Mouse (Mus musculus) heart, embryonic 11.5 days (tissue): ENCODE results near the gene Wfdc16. TPM values are rescaled to one million over a fixed set of nuclear protein-coding genes. Genes with fewer than 3 reads are reported as not detected.

Experiments used
- ATAC-seq: fragments of 200-750 bp; cut with Nextera tagmentation; replicated peaks from 2 replicates; pipeline ENCODE4 v1.8.0; 2017; ENCODE audit warnings: moderate library complexity; ENCODE audit not compliant: insufficient number of reproducible peaks, low FRiP score, low TSS enrichment
- H3K27ac ChIP-seq: fragments of 300-500 bp; sonication (generic); 2 replicates; pipeline ENCODE4 v1.5.1; 2014; ENCODE audit warnings: mild to moderate bottlenecking, low read depth, low read length
- H3K27me3 ChIP-seq: fragments of 300-500 bp; sonication (generic); 2 replicates; pipeline ENCODE4 v1.6.1; 2014; ENCODE audit warnings: mild to moderate bottlenecking, low read length, mixed read lengths; ENCODE audit not compliant: control insufficient read depth, insufficient read depth
- H3K36me3 ChIP-seq: fragments of 300-500 bp; sonication (generic); 2 replicates; pipeline ENCODE4 v1.6.1; 2014; ENCODE audit warnings: mild to moderate bottlenecking, low read length, moderate library complexity, mixed read lengths; ENCODE audit not compliant: control insufficient read depth, insufficient read depth
- H3K4me1 ChIP-seq: fragments of 300-500 bp; sonication (generic); 2 replicates; pipeline ENCODE4 v1.6.1; 2014; ENCODE audit warnings: low read length; ENCODE audit not compliant: control insufficient read depth, insufficient read depth
- H3K4me2 ChIP-seq: fragments of 300-500 bp; sonication (generic); 2 replicates; pipeline ENCODE4 v1.6.1; 2014; ENCODE audit warnings: mild to moderate bottlenecking, moderate library complexity
- H3K4me3 ChIP-seq: fragments of 300-500 bp; sonication (generic); 2 replicates; pipeline ENCODE4 v1.5.1; 2014; ENCODE audit warnings: low read depth, low read length
- H3K9ac ChIP-seq: fragments of 300-500 bp; sonication (generic); 2 replicates; pipeline ENCODE4 v1.6.1; 2014; ENCODE audit warnings: mild to moderate bottlenecking, low read depth, low read length, moderate library complexity
- H3K9me3 ChIP-seq: fragments of 300-500 bp; sonication (generic); replicated peaks from 2 replicates; pipeline ENCODE4 v1.6.1; 2016; ENCODE audit warnings: low read length; ENCODE audit not compliant: control insufficient read depth
- WGBS: fragments of 180-500 bp; shearing (Covaris S2); extraction: QIAGEN DNeasy Blood & Tissue Kit; methylation state at CpG from one replicate; pipeline ENCODE4 v1.1.7; 2014; ENCODE audit not compliant: insufficient replicate concordance; 5-methylcytosine and 5-hydroxymethylcytosine counted together
- polyA plus RNA-seq: library from polyadenylated mRNA; unstranded; fragments of >200 nt; fragmentation: Nextera tagmentation; extraction: Ambion mirVana; gene quantifications from 2 replicates; pipeline ENCODE4 v1.2.1, GENCODE M21; 2014

The Wfdc16 gene
- not detected in 2 replicates for polyA plus RNA-seq

- H3K4me2 ChIP-seq: no peak within 1 kb of the TSS
- H3K36me3 ChIP-seq: no peaks in the 10 kb centered on the region
- H3K4me1 ChIP-seq: no peaks in the 10 kb centered on the region
- H3K27me3 ChIP-seq: no peaks in the 10 kb centered on the region
- H3K9ac ChIP-seq: no peak within 1 kb of the TSS
- no peak within 1 kb of the TSS for H3K27ac ChIP-seq
- H3K9me3 ChIP-seq: no peaks in the 10 kb centered on the region
- ATAC-seq: no peak
- 77% methylated on average over 3 of the region's 3 CpGs for WGBS
- H3K4me3 ChIP-seq: no peak within 1 kb of the TSS
Observed at GRCm38 (mm10) chr2:164638696-164639095, at the start of gene Wfdc16. Gene Wfdc16, minus strand, starts transcription at chr2:164638796.

GRCm38 (mm10) chr2:164684807-164685206 lies 46.2 kb upstream of the Wfdc16 start, which contains the start of gene Wfdc13:
Gene Wfdc13, plus strand, starts transcription at chr2:164685107.
- no peak for ATAC-seq
- Histone ChIP-seq H3K4me1 (no peaks in the 10 kb centered on the region), H3K36me3 (no peaks in the 10 kb centered on the region), H3K27me3 (0 out of 2 replicates have a peak, but pooled peaks cover 4% of the 10 kb centered on the region), H3K9me3 (no peaks in the 10 kb centered on the region), H3K9ac (no peak within 1 kb of the TSS), H3K4me3 (no peak within 1 kb of the TSS), H3K27ac (no peak within 1 kb of the TSS), H3K4me2 (no peak within 1 kb of the TSS)
- WGBS: 65% methylated on average over 3 of the region's 3 CpGs

- no peak for ATAC-seq
- no peaks in the 10 kb centered on the region for H3K27me3 ChIP-seq
- no peaks in the 10 kb centered on the region for H3K9me3 ChIP-seq
- 0 out of 2 replicates have a peak, but pooled peaks cover 3% of the 10 kb centered on the region for H3K4me1 ChIP-seq
- no peak overlapping the region for H3K4me3 ChIP-seq
- no peaks in the 10 kb centered on the region for H3K36me3 ChIP-seq
- H3K4me2 ChIP-seq: no peak overlapping the region
- no peak overlapping the region for H3K9ac ChIP-seq
- H3K27ac ChIP-seq: no peak overlapping the region
- WGBS: 46% methylated on average over 3 of the region's 3 CpGs
Observed at GRCm38 (mm10) chr2:164679906-164680305, 41.3 kb upstream of the Wfdc16 start.

- Histone ChIP-seq H3K27ac (no peak overlapping the region), H3K9ac (0 out of 2 replicates have a peak overlapping the region, but pooled peaks have one; percentile 34), H3K4me3 (peak overlapping the region; percentile 34), H3K4me2 (peak overlapping the region; percentile 63), H3K27me3 (no peaks in the 10 kb centered on the region), H3K4me1 (0 out of 2 replicates have a peak, but pooled peaks cover 3% of the 10 kb centered on the region), H3K36me3 (no peaks in the 10 kb centered on the region), H3K9me3 (no peaks in the 10 kb centered on the region)
- ATAC-seq: peak; percentile 42; the same call in 1 of the 2 replicates
- WGBS: 20% methylated on average over 19 of the region's 19 CpGs
Observed at GRCm38 (mm10) chr2:164678848-164679625, 40.4 kb upstream of the Wfdc16 start.

- Histone ChIP-seq H3K4me1 (0 out of 2 replicates have a peak, but pooled peaks cover 3% of the 10 kb centered on the region), H3K9me3 (0 out of 2 replicates have a peak, but pooled peaks cover 2% of the 10 kb centered on the region), H3K27me3 (no peaks in the 10 kb centered on the region), H3K36me3 (no peaks in the 10 kb centered on the region), H3K4me2 (no peak overlapping the region), H3K27ac (no peak overlapping the region), H3K4me3 (no peak overlapping the region), H3K9ac (no peak overlapping the region)
- ATAC-seq: no peak
- 73% methylated on average over 16 of the region's 16 CpGs for WGBS
Observed at GRCm38 (mm10) chr2:164676916-164677685, 38.5 kb upstream of the Wfdc16 start.

GRCm38 (mm10) chr2:164676103-164676502 lies 37.5 kb upstream of the Wfdc16 start:
- Histone ChIP-seq H3K27ac (no peak overlapping the region), H3K9me3 (0 out of 2 replicates have a peak, but pooled peaks cover 2% of the 10 kb centered on the region), H3K36me3 (no peaks in the 10 kb centered on the region), H3K4me1 (0 out of 2 replicates have a peak, but pooled peaks cover 3% of the 10 kb centered on the region), H3K27me3 (no peaks in the 10 kb centered on the region), H3K4me2 (no peak overlapping the region), H3K4me3 (no peak overlapping the region), H3K9ac (no peak overlapping the region)
- 75% methylated on average over 7 of the region's 7 CpGs for WGBS
- ATAC-seq: no peak

GRCm38 (mm10) chr2:164673987-164674386 lies 35.4 kb upstream of the Wfdc16 start, which contains the start of gene Wfdc11:
Gene Wfdc11, minus strand, starts transcription at chr2:164674087.
- Histone ChIP-seq H3K9ac (no peak within 1 kb of the TSS), H3K27me3 (no peaks in the 10 kb centered on the region), H3K27ac (no peak within 1 kb of the TSS), H3K4me2 (no peak within 1 kb of the TSS), H3K4me1 (no peaks in the 10 kb centered on the region), H3K36me3 (no peaks in the 10 kb centered on the region), H3K9me3 (0 out of 2 replicates have a peak, but pooled peaks cover 2% of the 10 kb centered on the region), H3K4me3 (no peak within 1 kb of the TSS)
- 68% methylated on average over 7 of the region's 7 CpGs for WGBS
- ATAC-seq: no peak

GRCm38 (mm10) chr2:164670938-164671337 lies 32.3 kb upstream of the Wfdc16 start:
- 0 out of 2 replicates have a peak, but pooled peaks cover 5% of the 10 kb centered on the region for H3K9me3 ChIP-seq
- H3K4me2 ChIP-seq: no peak overlapping the region
- H3K4me1 ChIP-seq: no peaks in the 10 kb centered on the region
- H3K4me3 ChIP-seq: no peak overlapping the region
- no peak for ATAC-seq
- 45% methylated on average over 1 of the region's 1 CpGs for WGBS
- H3K9ac ChIP-seq: no peak overlapping the region
- H3K27me3 ChIP-seq: no peaks in the 10 kb centered on the region
- no peaks in the 10 kb centered on the region for H3K36me3 ChIP-seq
- no peak overlapping the region for H3K27ac ChIP-seq
